Mouse (Mus musculus): Measurements from ENCODE around the gene Rbms3. TPM values are rescaled to one million over a fixed set of nuclear protein-coding genes. Genes with fewer than 3 reads are reported as not detected.

Rbms3 gene
- polyA plus RNA-seq, 1 experiment from 2014 or later, result 117 TPM

- peak; percentile 93 for DNase-seq
- peak; percentile 85 for ATAC-seq (ENCODE audit: insufficient read depth)
- Histone ChIP-seq H3K4me3 (ENCODE audit: low read depth, low read length) (no peak overlapping the region), H3K4me1 (ENCODE audit: insufficient read depth) (no peaks in the 10 kb centered on the region), H3K27ac (ENCODE audit: low read depth) (peak overlapping the region; percentile 65), H3K9me3 (ENCODE audit: low read depth, low read length) (no peaks in the 10 kb centered on the region), H3K9ac (no peak overlapping the region), H3K27me3 (ENCODE audit: insufficient read depth, low read length) (no peaks in the 10 kb centered on the region), H3K36me3 (ENCODE audit: insufficient read depth) (no peaks in the 10 kb centered on the region), H3K4me2 (0 out of 2 replicates have a peak overlapping the region, but pooled peaks have one; percentile 7)
- TF ChIP-seq CTCF (IDR thresholded peaks at IDR 0.05; ENCODE audit: low read depth), result no peak
- WGBS, result 31% methylated on average over 7 of the region's 7 CpGs
These were observed 901.1 kb downstream of the Rbms3 start for GRCm38 (mm10) chr9:116728655-116729054.

GRCm38 (mm10) chr9:116728093-116728492 is 901.6 kb downstream of the Rbms3 start:
- H3K9me3 ChIP-seq (ENCODE audit: low read depth, low read length), result no peaks in the 10 kb centered on the region
- ATAC-seq (ENCODE audit: insufficient read depth) (peak; percentile 58), DNase-seq (peak; percentile 56)
- H3K27ac ChIP-seq (ENCODE audit: low read depth), result peak overlapping the region; percentile 65
- no peaks in the 10 kb centered on the region for H3K27me3 ChIP-seq (ENCODE audit: insufficient read depth, low read length)
- no peaks in the 10 kb centered on the region for H3K4me1 ChIP-seq (ENCODE audit: insufficient read depth)
- no peak overlapping the region for H3K9ac ChIP-seq
- no peaks in the 10 kb centered on the region for H3K36me3 ChIP-seq (ENCODE audit: insufficient read depth)
- no peak overlapping the region for H3K4me3 ChIP-seq (ENCODE audit: low read depth, low read length)
- 0 out of 2 replicates have a peak overlapping the region, but pooled peaks have one; percentile 7 for H3K4me2 ChIP-seq
- 36% methylated on average over 3 of the region's 3 CpGs for WGBS
- no peak for TF ChIP-seq CTCF (IDR thresholded peaks at IDR 0.05; ENCODE audit: low read depth)

- Histone ChIP-seq H3K4me3 (ENCODE audit: low read depth, low read length) (no peak overlapping the region), H3K27ac (ENCODE audit: low read depth) (no peak overlapping the region), H3K4me1 (ENCODE audit: insufficient read depth) (no peaks in the 10 kb centered on the region), H3K4me2 (no peak overlapping the region), H3K9me3 (ENCODE audit: low read depth, low read length) (no peaks in the 10 kb centered on the region), H3K9ac (no peak overlapping the region), H3K27me3 (ENCODE audit: insufficient read depth, low read length) (no peaks in the 10 kb centered on the region), H3K36me3 (ENCODE audit: insufficient read depth) (no peaks in the 10 kb centered on the region)
- no peak for ATAC-seq (ENCODE audit: insufficient read depth)
- 64% methylated on average over 5 of the region's 5 CpGs for WGBS
- TF ChIP-seq CTCF (IDR thresholded peaks at IDR 0.05; ENCODE audit: low read depth), result no peak
- DNase-seq, result no peak
These were observed 905.1 kb downstream of the Rbms3 start for GRCm38 (mm10) chr9:116724581-116724980.

GRCm38 (mm10) chr9:116703119-116703518 is 926.6 kb downstream of the Rbms3 start:
- WGBS, result 82% methylated on average over 1 of the region's 1 CpGs
- H3K4me3 ChIP-seq (ENCODE audit: low read depth, low read length), result no peak overlapping the region
- no peak overlapping the region for H3K27ac ChIP-seq (ENCODE audit: low read depth)
- H3K4me1 ChIP-seq (ENCODE audit: insufficient read depth), result no peaks in the 10 kb centered on the region; the same call in none of the 2 replicates
- no peak overlapping the region for H3K9ac ChIP-seq
- ATAC-seq (ENCODE audit: insufficient read depth) (no peak), DNase-seq (no peak)
- TF ChIP-seq CTCF (IDR thresholded peaks at IDR 0.05; ENCODE audit: low read depth), result no peak
- H3K4me2 ChIP-seq, result no peak overlapping the region
- H3K36me3 ChIP-seq (ENCODE audit: insufficient read depth), result peaks cover 6% of the 10 kb centered on the region; the same call in 1 of the 2 replicates
- H3K9me3 ChIP-seq (ENCODE audit: low read depth, low read length), result peaks cover 3% of the 10 kb centered on the region; the same call in 1 of the 2 replicates
- H3K27me3 ChIP-seq (ENCODE audit: insufficient read depth, low read length), result no peaks in the 10 kb centered on the region

GRCm38 (mm10) chr9:116702611-116703010 is 927.1 kb downstream of the Rbms3 start:
- H3K4me1 ChIP-seq (ENCODE audit: insufficient read depth), result no peaks in the 10 kb centered on the region; the same call in none of the 2 replicates
- no peak overlapping the region for H3K4me2 ChIP-seq
- DNase-seq (no peak), ATAC-seq (ENCODE audit: insufficient read depth) (no peak)
- TF ChIP-seq CTCF (IDR thresholded peaks at IDR 0.05; ENCODE audit: low read depth), result no peak
- 48% methylated on average over 1 of the region's 1 CpGs for WGBS
- no peak overlapping the region for H3K27ac ChIP-seq (ENCODE audit: low read depth)
- no peaks in the 10 kb centered on the region for H3K27me3 ChIP-seq (ENCODE audit: insufficient read depth, low read length)
- no peak overlapping the region for H3K4me3 ChIP-seq (ENCODE audit: low read depth, low read length)
- peaks cover 6% of the 10 kb centered on the region; the same call in 1 of the 2 replicates for H3K36me3 ChIP-seq (ENCODE audit: insufficient read depth)
- H3K9me3 ChIP-seq (ENCODE audit: low read depth, low read length), result peaks cover 3% of the 10 kb centered on the region; the same call in 1 of the 2 replicates
- no peak overlapping the region for H3K9ac ChIP-seq

- 41% methylated on average over 11 of the region's 11 CpGs for WGBS
- DNase-seq, result peak; percentile 51
These were observed 928.1 kb downstream of the Rbms3 start for GRCm38 (mm10) chr9:116701511-116702179.

GRCm38 (mm10) chr9:116688615-116689014 is 941.1 kb downstream of the Rbms3 start:
- Histone ChIP-seq H3K36me3 (ENCODE audit: insufficient read depth) (0 out of 2 replicates have a peak, but pooled peaks cover 7% of the 10 kb centered on the region), H3K27me3 (ENCODE audit: insufficient read depth, low read length) (no peaks in the 10 kb centered on the region), H3K27ac (ENCODE audit: low read depth) (no peak overlapping the region), H3K9me3 (ENCODE audit: low read depth, low read length) (no peaks in the 10 kb centered on the region), H3K4me3 (ENCODE audit: low read depth, low read length) (no peak overlapping the region), H3K4me2 (no peak overlapping the region), H3K9ac (no peak overlapping the region), H3K4me1 (ENCODE audit: insufficient read depth) (no peaks in the 10 kb centered on the region)
- TF ChIP-seq CTCF (IDR thresholded peaks at IDR 0.05; ENCODE audit: low read depth), result no peak
- WGBS, result 88% methylated on average over 4 of the region's 4 CpGs
- DNase-seq, result no peak
- no peak for ATAC-seq (ENCODE audit: insufficient read depth)

More at GRCm38 (mm10) chr9:116701511-116702179, 928.1 kb downstream of the Rbms3 start:
- Histone ChIP-seq H3K27ac (ENCODE audit: low read depth) (peak overlapping the region; percentile 43), H3K4me2 (no peak overlapping the region), H3K9me3 (ENCODE audit: low read depth, low read length) (peaks cover 3% of the 10 kb centered on the region; the same call in 1 of the 2 replicates), H3K9ac (no peak overlapping the region), H3K27me3 (ENCODE audit: insufficient read depth, low read length) (no peaks in the 10 kb centered on the region), H3K4me1 (ENCODE audit: insufficient read depth) (no peaks in the 10 kb centered on the region; the same call in none of the 2 replicates), H3K4me3 (ENCODE audit: low read depth, low read length) (no peak overlapping the region), H3K36me3 (ENCODE audit: insufficient read depth) (peaks cover 6% of the 10 kb centered on the region; the same call in 1 of the 2 replicates)
- no peak for ATAC-seq (ENCODE audit: insufficient read depth)
- TF ChIP-seq CTCF (IDR thresholded peaks at IDR 0.05; ENCODE audit: low read depth), result no peak

Measured in lung, embryonic 14.5 days (tissue).